Mouse (Mus musculus): ENCODE results near the gene Ctss.
"Not testable (repeated sequence)": the region's sequence is repeated elsewhere in the genome, so short reads cannot be mapped to it uniquely, and the experiment has no call there.

Ctss gene

GRCm38 (mm10) chr3:95534927-95535326 lies 8.3 kb downstream of the Ctss start:
- no peak for DNase-seq (ENCODE audit: low spot score)

- no peak for DNase-seq (ENCODE audit: low spot score)
Measured at GRCm38 (mm10) chr3:95538936-95539335, 12.3 kb downstream of the Ctss start.

- DNase-seq (ENCODE audit: low spot score): no peak
Measured at GRCm38 (mm10) chr3:95539837-95540236, 13.3 kb downstream of the Ctss start.

GRCm38 (mm10) chr3:95541186-95541585 lies 14.6 kb downstream of the Ctss start:
- not testable (repeated sequence) for DNase-seq (ENCODE audit: low spot score)

GRCm38 (mm10) chr3:95542171-95542570 lies 15.6 kb downstream of the Ctss start:
- DNase-seq (ENCODE audit: low spot score): no peak

- DNase-seq (ENCODE audit: low spot score): no peak
Measured at GRCm38 (mm10) chr3:95542981-95543380, 16.4 kb downstream of the Ctss start.

GRCm38 (mm10) chr3:95550176-95550575 lies 23.6 kb downstream of the Ctss start:
- DNase-seq (ENCODE audit: low spot score): no peak

GRCm38 (mm10) chr3:95553986-95554385 lies 27.4 kb downstream of the Ctss start:
- DNase-seq (ENCODE audit: low spot score): no peak

GRCm38 (mm10) chr3:95559437-95559836 lies 32.9 kb downstream of the Ctss start, which contains the start of gene Hormad1:
Gene Hormad1, plus strand, starts transcription at chr3:95559677.
- no peak for DNase-seq (ENCODE audit: low spot score)

GRCm38 (mm10) chr3:95560738-95561137 lies 34.2 kb downstream of the Ctss start:
- no peak for DNase-seq (ENCODE audit: low spot score)

GRCm38 (mm10) chr3:95561826-95562225 lies 35.2 kb downstream of the Ctss start:
- DNase-seq (ENCODE audit: low spot score): no peak

- DNase-seq (ENCODE audit: low spot score): no peak
Measured at GRCm38 (mm10) chr3:95569585-95569984, 43.0 kb downstream of the Ctss start.

GRCm38 (mm10) chr3:95587754-95588603 lies 61.4 kb downstream of the Ctss start:
- no peak for DNase-seq (ENCODE audit: low spot score)

GRCm38 (mm10) chr3:95588604-95589086 lies 62.1 kb downstream of the Ctss start, which contains the start of gene Golph3l:
Gene Golph3l, plus strand, starts transcription at chr3:95588934.
- DNase-seq (ENCODE audit: low spot score): peak; percentile 94

- DNase-seq (ENCODE audit: low spot score): no peak
Measured at GRCm38 (mm10) chr3:95598734-95599133, 72.1 kb downstream of the Ctss start.

- DNase-seq (ENCODE audit: low spot score): no peak
Measured at GRCm38 (mm10) chr3:95601287-95601686, 74.7 kb downstream of the Ctss start.

Data from urinary bladder, postnatal 14 days (tissue).